Mouse (Mus musculus) small intestine, adult 2 months (tissue): ENCODE data around the gene Myh9.

Experiments used
- CTCF ChIP-seq: fragments of 200-500 bp; IDR thresholded peaks from 2 replicates; pipeline ENCODE4 v1.5.1; 2012; ENCODE audit warnings: low read depth, mild to moderate bottlenecking, control low read depth, inconsistent platforms, low read length, moderate library complexity, mixed read lengths; ENCODE audit not compliant: insufficient replicate concordance, insufficient read length; ENCODE audit errors: extremely low read depth
- POLR2A ChIP-seq: fragments of 200-500 bp; IDR thresholded peaks from 2 replicates; pipeline ENCODE4 v1.6.1; 2012; ENCODE audit warnings: low read depth, mild to moderate bottlenecking, control low read depth, inconsistent platforms, low read length, moderate library complexity

DNA sequence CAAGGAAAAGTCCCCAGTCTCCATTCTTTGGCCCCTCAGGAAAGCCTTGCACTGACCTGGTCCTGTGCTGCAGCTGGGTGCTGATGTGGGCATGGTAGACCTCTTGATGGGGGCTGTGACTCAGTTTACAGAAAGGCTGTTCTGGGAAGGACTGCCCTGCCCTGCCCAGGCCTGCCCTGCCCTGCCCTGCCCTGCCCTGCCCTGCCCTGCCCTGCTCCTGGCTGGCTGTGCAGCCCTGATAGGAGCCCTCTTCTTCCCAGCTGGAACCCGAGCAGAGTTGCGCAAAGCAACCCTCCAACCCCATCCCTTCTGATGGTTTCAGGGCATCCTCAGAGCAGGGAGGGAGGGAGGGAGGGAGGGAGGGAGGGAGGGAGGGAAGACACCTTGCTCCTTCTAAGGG, 86.8 kb downstream of the Myh9 start:
- no peak for TF ChIP-seq POLR2A
- TF ChIP-seq CTCF = no peak
